Mouse (Mus musculus): Measurements from ENCODE around the gene Serpinf1.
"Not testable (repeated sequence)": the region's sequence is repeated elsewhere in the genome, so short reads cannot be mapped to it uniquely, and the experiment has no call there.

Gene Serpinf1

GRCm38 (mm10) chr11:75421375-75422012 lies 1.0 kb downstream of the Serpinf1 start:
- in situ Hi-C loops (cut with MseI, MboI) = no loop called here

GRCm38 (mm10) chr11:75420810-75421374 lies 1.6 kb downstream of the Serpinf1 start:
- in situ Hi-C loops (cut with MseI, MboI) = no loop called here

- in situ Hi-C loops (cut with MseI, MboI) = no loop called here
Measured at GRCm38 (mm10) chr11:75420037-75420436, 2.5 kb downstream of the Serpinf1 start.

GRCm38 (mm10) chr11:75415994-75416393 lies 6.5 kb downstream of the Serpinf1 start:
- in situ Hi-C loops (cut with MseI, MboI) = no loop called here

DNA sequence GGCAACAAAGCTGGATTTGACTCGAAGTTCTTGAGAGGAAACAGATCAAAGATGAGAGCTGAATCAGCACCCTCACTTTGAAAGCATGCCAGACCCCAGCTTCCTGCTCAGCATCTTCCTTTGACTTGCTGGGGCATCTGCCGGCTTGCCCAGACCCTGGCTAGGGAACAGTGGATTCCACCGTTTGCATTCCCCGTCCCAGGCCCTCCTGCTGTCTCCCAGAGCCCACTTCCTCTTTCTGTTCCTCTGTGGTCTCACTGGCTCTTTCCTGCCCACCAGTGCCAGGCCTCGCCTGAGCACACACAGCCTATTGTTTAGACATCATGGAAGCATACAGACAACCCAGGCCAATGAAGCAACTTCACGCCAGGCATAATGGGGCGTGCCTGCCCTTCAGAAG lies 7.4 kb downstream of the Serpinf1 start:
- in situ Hi-C loops (cut with MseI, MboI) = no loop called here

DNA sequence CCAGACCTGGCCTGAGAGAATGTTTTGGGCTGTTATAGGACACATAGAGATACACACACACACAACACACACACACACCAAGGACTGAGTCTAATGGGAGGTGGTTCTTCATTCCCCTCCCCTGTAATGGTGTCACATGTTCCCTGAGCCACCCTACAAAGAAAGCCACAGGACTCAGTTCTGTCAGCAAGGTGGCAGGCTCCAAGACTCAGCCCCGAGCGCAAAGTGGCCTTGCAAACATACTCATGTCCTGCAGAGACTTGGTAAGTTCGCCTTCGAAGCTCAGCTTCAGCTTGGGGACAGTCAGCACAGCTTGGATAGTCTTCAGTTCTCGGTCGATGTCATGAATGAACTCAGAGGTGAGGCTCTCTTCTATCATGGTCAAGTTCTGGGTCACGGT lies 11.9 kb downstream of the Serpinf1 start:
- in situ Hi-C loops (cut with MseI, MboI) = no loop called here

DNA sequence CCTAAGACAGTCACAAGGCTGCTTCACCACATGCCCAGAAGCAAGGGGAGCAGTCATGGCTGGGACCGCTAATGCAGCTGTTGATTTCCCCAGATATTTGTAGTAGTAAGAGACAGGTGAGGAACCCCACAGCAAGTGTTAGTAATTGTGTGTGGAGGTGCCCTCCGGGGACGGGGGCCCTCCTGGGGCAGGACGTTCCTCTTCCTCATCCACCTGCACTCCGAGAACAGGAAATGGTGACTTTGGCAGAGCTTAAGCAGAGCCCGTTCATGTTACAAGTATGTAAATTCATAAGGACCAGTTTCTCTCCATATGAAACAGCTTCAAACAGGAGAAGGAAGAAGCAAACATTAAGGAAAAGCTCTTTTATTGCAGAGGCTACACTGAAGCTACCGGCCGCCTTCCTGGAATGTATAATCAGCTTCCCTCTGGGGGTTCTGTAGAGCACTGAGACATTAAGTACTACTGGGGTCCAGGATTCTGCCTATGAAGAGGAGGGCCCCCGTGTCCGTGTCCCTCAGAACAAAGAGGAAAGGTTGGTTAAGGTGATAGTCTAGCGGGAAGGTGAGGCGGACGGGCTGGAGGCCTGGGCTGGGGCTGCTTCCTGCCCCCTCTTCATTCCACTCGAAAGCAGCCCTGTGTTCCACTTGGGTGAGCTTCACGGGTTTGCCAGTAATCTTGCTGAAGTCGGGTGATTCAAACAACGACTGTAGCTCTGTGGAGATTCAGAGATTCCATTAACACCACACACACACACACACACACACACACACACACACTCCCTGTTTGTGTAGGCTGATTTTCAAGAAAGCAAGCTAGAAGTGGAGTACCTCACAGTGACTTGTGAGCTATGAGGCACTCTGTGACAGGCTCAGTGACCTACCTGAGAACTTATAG lies 12.6 kb downstream of the Serpinf1 start:
- in situ Hi-C loops (cut with MseI, MboI) = no loop called here

GRCm38 (mm10) chr11:75406865-75407264 lies 15.6 kb downstream of the Serpinf1 start:
- in situ Hi-C loops (cut with MseI, MboI) = no loop called here

- in situ Hi-C loops (cut with MseI, MboI) = no loop called here
Measured at GRCm38 (mm10) chr11:75406104-75406503, 16.4 kb downstream of the Serpinf1 start.

DNA sequence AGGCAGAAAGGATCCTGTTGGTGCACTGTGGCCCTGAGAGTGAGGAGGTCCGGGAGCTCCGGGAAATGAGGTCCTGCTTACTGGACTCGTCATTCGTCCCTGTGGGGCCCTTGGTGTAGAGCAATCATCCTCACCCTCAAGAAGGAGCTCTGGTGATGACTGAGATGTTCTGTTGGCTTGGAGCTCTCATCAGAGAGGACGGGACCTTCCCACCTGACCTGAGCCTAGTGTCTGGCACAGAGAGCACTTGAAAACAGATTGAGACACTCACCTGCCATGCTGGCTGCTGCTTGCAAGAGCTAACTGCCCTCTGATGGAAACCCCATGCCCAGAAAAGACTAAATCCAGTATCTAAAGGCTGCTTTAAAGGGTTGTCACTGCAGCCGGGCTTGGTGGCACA lies 17.7 kb downstream of the Serpinf1 start:
- in situ Hi-C loops (cut with MseI, MboI) = no loop called here

DNA sequence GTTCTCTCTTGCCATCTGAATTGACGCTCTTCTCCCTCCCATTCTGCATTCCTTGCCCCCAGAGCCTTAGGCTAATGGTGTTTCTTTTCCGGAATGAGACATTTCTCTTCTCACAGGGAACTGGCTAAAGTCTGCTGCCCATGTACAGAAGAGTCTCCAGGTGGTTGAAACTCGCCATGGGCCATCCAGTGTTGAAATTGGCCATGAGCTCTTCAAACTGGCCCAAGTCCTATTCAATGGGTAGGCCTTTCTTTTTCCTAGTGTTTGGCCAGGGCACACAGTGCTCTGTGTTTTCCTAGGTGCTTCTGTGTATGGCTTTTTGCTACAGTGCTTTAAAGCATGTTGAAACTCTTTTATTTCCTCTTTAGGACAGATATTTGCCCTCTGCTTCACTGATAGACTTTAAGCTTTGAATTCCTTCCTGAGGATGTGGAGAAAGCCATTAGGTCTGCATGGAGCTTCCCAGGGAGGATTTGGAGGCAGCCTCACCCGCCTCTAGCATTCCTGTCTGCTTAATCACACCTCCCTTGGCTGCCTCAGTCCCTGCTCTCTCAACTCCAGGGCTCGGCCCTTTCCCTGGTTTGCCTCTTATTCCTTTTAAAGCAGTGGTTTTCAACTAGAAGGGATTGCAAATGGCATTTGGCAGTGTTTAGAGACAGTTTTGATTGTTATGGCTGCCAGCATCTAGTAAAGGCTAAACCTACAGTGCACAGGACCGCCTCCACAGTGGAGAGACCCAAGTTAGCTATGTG lies 19.0 kb downstream of the Serpinf1 start:
- in situ Hi-C loops (cut with MseI, MboI) = no loop called here

- in situ Hi-C loops (cut with MseI, MboI) = no loop called here
Measured at GRCm38 (mm10) chr11:75402271-75402690, 20.2 kb downstream of the Serpinf1 start.

GRCm38 (mm10) chr11:75400099-75400498 lies 22.4 kb downstream of the Serpinf1 start:
- in situ Hi-C loops (cut with MseI, MboI) = no loop called here

DNA sequence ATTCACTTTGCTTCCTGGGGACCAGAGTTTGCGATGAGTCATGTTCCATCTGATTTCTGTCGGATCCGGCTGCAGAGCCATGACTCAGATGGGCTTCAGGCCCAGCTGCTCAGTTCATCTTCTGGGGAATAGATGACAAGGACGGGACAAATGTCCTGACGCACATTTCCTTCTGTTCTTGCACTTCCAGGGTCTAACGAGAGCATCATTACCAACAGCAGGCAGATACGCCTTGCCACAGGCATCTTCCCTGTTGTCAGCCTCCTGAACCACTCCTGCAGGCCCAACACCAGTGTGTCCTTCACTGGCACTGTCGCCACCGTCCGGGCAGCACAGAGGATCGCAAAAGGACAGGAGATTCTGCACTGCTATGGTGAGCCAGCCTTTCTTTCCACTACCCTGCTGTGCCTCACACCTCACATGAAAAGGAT lies 23.1 kb downstream of the Serpinf1 start:
- in situ Hi-C loops (cut with MseI, MboI) = no loop called here

DNA sequence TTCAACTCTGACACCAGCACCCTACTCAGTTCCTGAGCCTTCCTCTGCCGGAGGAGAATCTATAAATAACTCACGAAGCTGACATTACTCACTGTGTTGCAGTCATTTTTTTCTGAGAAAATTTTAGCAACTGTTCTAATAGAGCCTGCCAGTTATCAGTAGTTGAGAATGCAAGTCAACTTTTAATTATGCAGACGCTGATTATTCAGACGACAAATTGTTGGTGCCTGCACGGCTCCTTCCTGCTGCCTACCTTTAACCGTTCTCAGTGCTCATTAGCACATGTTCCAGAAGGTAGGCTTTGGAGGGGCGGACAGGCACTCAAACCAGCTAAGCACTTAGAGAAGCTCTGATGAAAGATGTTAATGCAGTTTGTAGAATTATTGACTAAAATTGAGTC lies 25.0 kb downstream of the Serpinf1 start:
- in situ Hi-C loops (cut with MseI, MboI) = no loop called here

DNA sequence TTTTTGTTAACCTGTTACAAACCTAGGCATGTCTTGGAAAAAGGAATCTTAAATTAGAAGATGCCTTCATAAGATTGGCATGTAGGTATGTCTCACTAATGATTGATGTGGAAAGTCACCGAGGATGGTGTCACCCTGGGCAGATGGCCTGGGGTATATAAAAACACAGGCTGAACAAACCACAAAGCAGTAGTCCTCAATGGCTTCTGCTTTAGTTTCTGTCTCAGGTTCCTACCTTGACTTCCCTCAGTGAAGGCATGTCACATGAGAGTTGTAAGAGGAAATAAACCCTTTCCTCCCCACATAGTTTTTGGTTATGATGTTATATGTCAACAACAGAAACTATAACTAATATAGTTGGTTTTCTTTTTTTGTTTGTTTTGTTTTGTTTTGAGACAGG lies 26.9 kb downstream of the Serpinf1 start:
- in situ Hi-C loops (cut with MseI, MboI) = no loop called here

DNA sequence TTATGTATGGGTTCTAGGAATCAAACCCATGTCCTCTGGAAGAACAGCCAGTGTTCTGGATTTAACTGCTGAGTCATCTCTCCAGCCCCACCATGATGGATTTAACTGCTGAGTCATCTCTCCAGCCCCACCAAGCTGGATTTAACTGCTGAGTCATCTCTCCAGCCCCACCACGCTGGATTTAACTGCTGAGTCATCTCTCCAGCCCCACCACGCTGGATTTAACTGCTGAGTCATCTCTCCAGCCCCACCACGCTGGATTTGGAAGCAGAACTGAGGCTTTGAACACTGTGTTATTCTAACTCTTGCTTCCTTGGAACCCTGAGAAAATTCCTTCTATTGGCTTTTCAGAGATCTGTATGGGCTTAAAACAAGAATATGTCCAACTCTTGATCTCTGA lies 39.0 kb downstream of the Serpinf1 start:
- in situ Hi-C loops (cut with MseI, MboI) = not testable (repeated sequence)

DNA sequence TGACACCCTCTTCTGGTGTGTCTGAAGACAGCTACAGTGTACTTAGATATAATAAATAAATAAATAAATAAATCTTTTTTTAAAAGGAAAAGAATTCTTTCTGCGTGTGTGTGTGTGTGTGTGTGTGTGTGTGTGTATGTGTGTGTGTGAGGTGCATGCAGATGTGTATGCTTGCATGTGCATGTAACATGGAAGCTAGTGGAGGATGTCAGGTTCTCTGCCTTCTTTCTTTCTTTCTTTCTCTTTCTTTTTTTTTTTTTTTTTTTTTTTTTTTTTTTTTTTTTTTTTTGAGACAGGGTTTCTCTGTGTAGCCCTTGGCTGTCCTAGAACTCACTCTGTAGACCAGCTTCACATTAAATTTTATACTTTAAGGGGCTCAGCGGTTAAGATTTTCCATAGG lies 43.7 kb downstream of the Serpinf1 start:
- in situ Hi-C loops (cut with MseI, MboI) = not testable (repeated sequence)

DNA sequence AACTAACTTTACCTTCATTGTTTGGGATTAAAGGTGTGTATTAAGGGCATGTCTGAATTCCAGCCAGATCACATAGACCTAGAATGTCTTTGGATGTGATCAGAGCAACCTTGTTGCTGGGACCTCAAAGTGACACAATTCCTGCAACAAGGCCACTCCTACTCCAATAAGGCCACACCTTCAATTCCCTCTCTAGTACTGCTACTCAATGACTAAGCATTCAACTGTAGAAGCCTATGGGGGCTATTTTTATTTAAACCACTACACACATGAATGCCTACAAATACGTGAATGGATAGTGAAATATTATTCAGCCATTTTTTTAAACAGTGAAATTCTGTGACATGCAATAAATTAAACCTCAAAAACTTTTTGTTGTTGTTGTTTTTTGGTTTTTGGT lies 45.4 kb downstream of the Serpinf1 start:
- in situ Hi-C loops (cut with MseI, MboI) = no loop called here

All from mouse trophoblast stem cell (cell line).